Mouse (Mus musculus): ENCODE results near the gene Prss48. TPM values are rescaled to one million over a fixed set of nuclear protein-coding genes. Genes with fewer than 3 reads are reported as not detected.
"Not testable (repeated sequence)": the region's sequence is repeated elsewhere in the genome, so short reads cannot be mapped to it uniquely, and the experiment has no call there.

Prss48 gene
- polyA plus RNA-seq, 1 experiment from 2014 or later: not detected

DNA sequence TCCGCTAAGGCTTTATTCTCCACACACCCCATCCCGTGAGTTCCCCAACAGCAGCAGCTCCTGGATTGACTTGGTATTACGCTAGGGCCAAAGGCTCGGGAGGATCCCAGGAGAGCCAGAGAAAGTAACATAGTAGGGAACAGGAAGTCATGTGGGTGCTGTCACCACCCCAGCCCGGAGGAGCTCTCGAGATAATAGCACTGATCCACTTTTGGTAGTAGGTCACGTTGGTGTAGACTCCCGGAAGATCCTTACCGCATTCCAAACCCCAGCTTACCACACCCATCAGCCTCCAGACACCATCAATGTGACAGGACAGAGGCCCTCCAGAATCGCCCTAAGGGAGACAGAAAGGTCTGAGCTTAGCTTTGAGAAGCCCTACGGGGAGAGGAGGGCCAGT lies 8.5 kb downstream of the Prss48 start:
- H3K36me3 ChIP-seq: no peaks in the 10 kb centered on the region
- no peaks in the 10 kb centered on the region for H3K27me3 ChIP-seq
- ATAC-seq (ENCODE audit: low FRiP score): no peak
- no peak overlapping the region for H3K9ac ChIP-seq
- H3K27ac ChIP-seq: no peak overlapping the region
- no peak overlapping the region for H3K4me3 ChIP-seq
- no peaks in the 10 kb centered on the region for H3K4me1 ChIP-seq
- no peak overlapping the region for H3K4me2 ChIP-seq (replicated peaks)
- no peaks in the 10 kb centered on the region for H3K9me3 ChIP-seq (replicated peaks)
- WGBS: 84% methylated on average over 11 of the region's 11 CpGs

- Histone ChIP-seq H3K36me3 (no peaks in the 10 kb centered on the region), H3K4me3 (no peak overlapping the region), H3K27ac (no peak overlapping the region), H3K9ac (no peak overlapping the region), H3K4me2 (replicated peaks) (no peak overlapping the region), H3K9me3 (replicated peaks) (no peaks in the 10 kb centered on the region), H3K27me3 (no peaks in the 10 kb centered on the region), H3K4me1 (no peaks in the 10 kb centered on the region)
- WGBS: 74% methylated on average over 5 of the region's 5 CpGs
- ATAC-seq (ENCODE audit: low FRiP score): no peak
Observed at GRCm38 (mm10) chr3:85991802-85992156, 10.5 kb downstream of the Prss48 start.

DNA sequence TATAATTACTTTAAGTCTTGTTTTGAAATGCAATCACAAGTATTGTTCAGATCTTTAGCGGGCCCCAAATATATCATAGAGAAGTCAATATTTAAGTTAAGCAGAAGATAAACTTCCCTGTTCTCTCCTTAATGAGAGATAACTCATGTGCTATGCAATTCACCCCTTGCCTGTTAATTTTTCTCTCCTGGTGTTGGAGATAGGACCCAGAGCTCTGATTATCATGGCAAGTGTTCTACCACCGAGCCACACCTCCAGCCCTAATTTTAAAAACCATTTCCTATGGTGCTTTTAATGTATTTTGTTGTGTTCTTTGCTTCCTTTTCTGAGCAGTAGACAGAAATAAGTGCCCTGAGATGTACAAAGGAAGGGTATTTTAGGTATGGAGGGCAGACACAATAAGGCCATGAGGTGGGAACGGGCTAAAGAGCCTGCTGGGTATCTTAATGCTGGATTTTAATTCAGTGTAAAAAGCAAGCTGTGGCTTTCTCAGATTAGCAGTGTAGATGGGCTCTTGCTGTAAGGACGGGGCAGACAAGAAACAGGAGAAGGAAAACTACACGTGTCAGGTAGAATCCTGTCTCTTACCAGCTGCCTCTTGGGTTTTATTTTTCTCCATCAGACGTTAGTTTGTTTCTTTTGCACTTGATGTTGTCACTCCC lies 11.0 kb downstream of the Prss48 start:
- Histone ChIP-seq H3K9ac (no peak overlapping the region), H3K4me2 (replicated peaks) (no peak overlapping the region), H3K4me3 (no peak overlapping the region), H3K4me1 (no peaks in the 10 kb centered on the region), H3K9me3 (replicated peaks) (no peaks in the 10 kb centered on the region), H3K27me3 (no peaks in the 10 kb centered on the region), H3K36me3 (no peaks in the 10 kb centered on the region), H3K27ac (no peak overlapping the region)
- no peak for ATAC-seq (ENCODE audit: low FRiP score)
- WGBS: 80% methylated on average over 6 of the region's 6 CpGs

- no peak overlapping the region for H3K4me2 ChIP-seq (replicated peaks)
- no peak overlapping the region for H3K9ac ChIP-seq
- no peak overlapping the region for H3K27ac ChIP-seq
- no peaks in the 10 kb centered on the region for H3K4me1 ChIP-seq
- H3K36me3 ChIP-seq: no peaks in the 10 kb centered on the region
- H3K4me3 ChIP-seq: no peak overlapping the region
- 85% methylated on average over 2 of the region's 2 CpGs for WGBS
- no peaks in the 10 kb centered on the region for H3K9me3 ChIP-seq (replicated peaks)
- H3K27me3 ChIP-seq: no peaks in the 10 kb centered on the region
- no peak for ATAC-seq (ENCODE audit: low FRiP score)
Observed at GRCm38 (mm10) chr3:85987225-85987624, 15.1 kb downstream of the Prss48 start.

GRCm38 (mm10) chr3:85984537-85984936 lies 17.8 kb downstream of the Prss48 start:
- Histone ChIP-seq H3K9me3 (replicated peaks) (no peaks in the 10 kb centered on the region), H3K36me3 (no peaks in the 10 kb centered on the region), H3K4me2 (replicated peaks) (no peak overlapping the region), H3K4me3 (no peak overlapping the region), H3K27ac (no peak overlapping the region), H3K4me1 (no peaks in the 10 kb centered on the region), H3K9ac (no peak overlapping the region), H3K27me3 (no peaks in the 10 kb centered on the region)
- WGBS: 90% methylated on average over 6 of the region's 6 CpGs
- no peak for ATAC-seq (ENCODE audit: low FRiP score)

DNA sequence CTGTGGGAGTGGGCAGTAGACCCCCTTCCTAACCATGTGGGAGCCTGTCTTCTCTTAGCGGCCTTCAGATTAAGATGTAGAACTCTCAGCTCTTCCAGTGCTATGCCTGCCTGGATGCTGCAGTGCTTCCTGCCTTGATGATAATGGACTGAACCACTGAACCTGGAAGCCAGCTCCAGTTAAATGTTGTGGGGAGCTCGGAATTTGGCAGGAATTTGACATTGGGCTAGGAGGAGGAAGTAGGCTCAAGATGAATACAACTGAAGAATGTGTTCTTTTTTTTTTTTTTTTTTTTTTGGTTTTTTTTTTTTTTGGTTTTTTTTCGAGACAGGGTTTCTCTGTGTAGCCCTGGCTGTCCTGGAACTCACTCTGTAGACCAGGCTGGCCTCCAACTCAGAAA lies 20.5 kb downstream of the Prss48 start:
- H3K36me3 ChIP-seq; H3K27ac ChIP-seq; ATAC-seq (ENCODE audit: low FRiP score); H3K27me3 ChIP-seq; H3K4me1 ChIP-seq; H3K9me3 ChIP-seq (replicated peaks); H3K4me2 ChIP-seq (replicated peaks); H3K4me3 ChIP-seq; H3K9ac ChIP-seq: not testable (repeated sequence)
- WGBS: 97% methylated on average over 3 of the region's 3 CpGs

DNA sequence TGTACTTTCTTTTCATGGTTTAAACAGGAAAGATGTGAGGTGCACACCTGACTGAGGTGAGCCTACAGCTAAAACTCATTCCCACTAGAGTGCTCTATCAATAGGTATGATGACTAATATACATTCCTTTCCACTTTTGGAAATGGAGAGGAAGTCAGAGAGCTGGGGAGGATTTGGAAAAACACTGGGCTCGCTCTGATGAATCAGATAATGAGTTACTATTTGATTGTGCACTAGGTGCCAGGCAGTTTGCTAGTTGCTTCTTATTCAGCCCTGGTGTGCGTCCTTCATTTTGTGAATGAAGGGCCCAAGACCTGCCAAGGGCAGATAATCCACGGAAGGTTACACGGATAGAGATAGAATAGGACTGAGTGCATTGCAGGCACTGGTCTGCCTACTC lies 22.3 kb downstream of the Prss48 start:
- Histone ChIP-seq H3K9ac (no peak overlapping the region), H3K4me2 (replicated peaks) (no peak overlapping the region), H3K36me3 (no peaks in the 10 kb centered on the region), H3K4me3 (no peak overlapping the region), H3K4me1 (no peaks in the 10 kb centered on the region), H3K27ac (no peak overlapping the region), H3K9me3 (replicated peaks) (no peaks in the 10 kb centered on the region), H3K27me3 (no peaks in the 10 kb centered on the region)
- WGBS: 98% methylated on average over 4 of the region's 4 CpGs
- ATAC-seq (ENCODE audit: low FRiP score): no peak

- H3K4me2 ChIP-seq (replicated peaks): no peak overlapping the region
- H3K9ac ChIP-seq: no peak overlapping the region
- no peaks in the 10 kb centered on the region for H3K9me3 ChIP-seq (replicated peaks)
- H3K27ac ChIP-seq: no peak overlapping the region
- ATAC-seq (ENCODE audit: low FRiP score): no peak
- peaks cover 7% of the 10 kb centered on the region for H3K4me1 ChIP-seq
- 75% methylated on average over 4 of the region's 4 CpGs for WGBS
- no peaks in the 10 kb centered on the region; the same call in 1 of the 2 replicates for H3K27me3 ChIP-seq
- H3K4me3 ChIP-seq: no peak overlapping the region
- no peaks in the 10 kb centered on the region for H3K36me3 ChIP-seq
Observed at GRCm38 (mm10) chr3:85974451-85974850, 27.8 kb downstream of the Prss48 start.

- Histone ChIP-seq H3K4me1 (peaks cover 7% of the 10 kb centered on the region), H3K36me3 (no peaks in the 10 kb centered on the region), H3K27me3 (no peaks in the 10 kb centered on the region; the same call in 1 of the 2 replicates), H3K27ac (no peak overlapping the region), H3K9me3 (replicated peaks) (no peaks in the 10 kb centered on the region), H3K4me3 (no peak overlapping the region), H3K4me2 (replicated peaks) (no peak overlapping the region), H3K9ac (no peak overlapping the region)
- whole genome bisulfite sequencing: 92% methylated on average over 10 of the region's 10 CpGs
- ATAC-seq (ENCODE audit: low FRiP score): no peak
Observed at GRCm38 (mm10) chr3:85973376-85974140, 28.7 kb downstream of the Prss48 start.

DNA sequence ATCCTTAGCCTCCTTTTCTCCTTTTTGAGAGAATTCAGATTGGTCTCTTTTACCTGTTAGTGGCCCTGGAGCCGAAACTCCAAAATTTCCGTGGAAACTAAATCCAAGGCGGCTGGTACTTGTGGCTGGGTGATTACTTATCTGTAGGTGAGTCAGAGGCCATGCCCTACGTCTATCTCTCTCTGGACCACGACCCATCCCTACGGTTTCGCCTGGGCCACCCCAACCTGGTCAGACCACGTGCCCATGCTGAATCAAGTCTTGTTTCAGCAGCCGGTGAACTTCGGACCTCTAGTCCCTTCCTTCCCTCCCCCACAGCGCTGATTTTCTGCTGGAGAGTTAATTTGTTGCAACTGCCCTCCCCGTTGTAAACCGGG lies 30.7 kb downstream of the Prss48 start:
- Histone ChIP-seq H3K27me3 (no peaks in the 10 kb centered on the region; the same call in 1 of the 2 replicates), H3K27ac (no peak overlapping the region), H3K4me3 (peak overlapping the region; percentile 86), H3K36me3 (no peaks in the 10 kb centered on the region), H3K9ac (peak overlapping the region; percentile 91), H3K4me2 (replicated peaks) (peak overlapping the region; percentile 88), H3K9me3 (replicated peaks) (no peaks in the 10 kb centered on the region), H3K4me1 (peaks cover 7% of the 10 kb centered on the region)
- ATAC-seq (ENCODE audit: low FRiP score): peak; percentile 46
- WGBS: under 1% methylated on average over 13 of the region's 13 CpGs

DNA sequence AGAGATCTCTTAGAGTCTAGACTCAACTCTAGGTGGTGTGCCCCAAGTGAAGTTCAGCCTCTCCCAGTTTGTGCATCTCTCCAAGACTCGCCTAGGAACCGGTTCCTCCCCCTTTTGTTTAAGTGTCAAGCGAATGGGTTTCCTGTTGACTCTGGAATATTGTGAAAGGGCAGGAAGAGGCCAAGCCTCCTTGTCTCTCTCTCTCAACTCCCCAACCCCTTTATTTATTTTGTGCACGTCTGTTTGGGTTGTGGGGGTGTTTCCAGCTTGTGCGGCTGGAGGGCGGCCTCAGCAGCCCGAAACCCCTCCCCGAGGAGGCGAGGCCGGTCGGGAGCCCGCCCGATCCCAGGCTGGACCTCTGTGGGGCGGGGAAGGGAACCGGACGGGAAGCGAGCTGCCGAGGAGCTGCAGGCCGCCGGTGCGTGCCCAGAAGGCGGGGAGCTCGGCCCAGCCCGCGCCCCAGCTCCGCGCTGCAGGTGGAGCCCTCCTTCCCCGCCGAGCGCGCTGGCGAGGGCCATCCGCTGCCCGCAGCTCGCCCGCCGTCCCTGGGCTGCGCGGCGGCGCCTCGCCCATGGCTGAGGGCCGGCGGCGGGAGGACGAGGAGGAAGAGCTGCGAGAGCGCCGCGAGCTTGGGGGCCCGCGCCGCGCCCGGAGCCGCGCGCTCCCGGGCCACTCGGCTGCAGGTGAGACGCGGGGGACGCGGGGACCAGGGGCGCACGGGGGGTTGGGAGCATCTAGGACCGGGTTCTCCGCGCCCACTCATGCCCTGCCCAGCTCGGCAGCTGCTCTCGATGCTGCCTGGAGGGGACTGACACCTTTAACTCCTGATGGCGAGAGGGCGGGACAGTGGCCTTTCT lies 31.3 kb downstream of the Prss48 start, which contains the start of gene Sh3d19:
TSS of gene Sh3d19 (plus strand) at position 368 of the 857 bp plus-strand sequence.
- Histone ChIP-seq H3K27ac (peak within 1 kb of the TSS; percentile 60; the same call in 1 of the 2 replicates), H3K4me3 (peak within 1 kb of the TSS; percentile 86), H3K4me2 (replicated peaks) (peak within 1 kb of the TSS; percentile 88), H3K4me1 (peaks cover 7% of the 10 kb centered on the region), H3K9ac (peak within 1 kb of the TSS; percentile 91), H3K27me3 (no peaks in the 10 kb centered on the region; the same call in 1 of the 2 replicates), H3K9me3 (replicated peaks) (no peaks in the 10 kb centered on the region), H3K36me3 (no peaks in the 10 kb centered on the region)
- peak; percentile 90 for ATAC-seq (ENCODE audit: low FRiP score)
- under 1% methylated on average over 48 of the region's 73 CpGs for WGBS

DNA sequence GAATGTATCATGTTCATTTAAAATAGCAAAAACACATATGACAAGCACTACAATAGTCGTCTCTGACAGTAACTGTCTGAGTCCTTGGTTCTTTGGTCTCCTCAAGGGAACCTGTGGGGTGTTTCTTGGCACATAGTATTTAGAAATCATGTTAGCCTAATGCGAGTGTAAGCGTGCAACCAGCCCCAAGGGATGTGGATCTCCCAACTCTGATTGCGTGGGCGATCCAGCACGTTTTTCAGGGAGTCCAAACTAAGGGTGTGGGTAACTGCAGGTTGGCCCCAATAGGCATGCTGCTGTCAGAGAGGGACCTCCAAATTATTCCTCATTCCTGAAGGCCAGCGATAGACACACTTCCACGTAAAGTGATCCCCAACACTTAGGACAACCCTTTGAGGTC lies 33.3 kb downstream of the Prss48 start:
- 85% methylated on average over 8 of the region's 8 CpGs for WGBS
- no peaks in the 10 kb centered on the region; the same call in 1 of the 2 replicates for H3K27me3 ChIP-seq
- no peak for ATAC-seq (ENCODE audit: low FRiP score)
- H3K4me3 ChIP-seq: no peak overlapping the region
- H3K9me3 ChIP-seq (replicated peaks): no peaks in the 10 kb centered on the region
- H3K4me1 ChIP-seq: peaks cover 7% of the 10 kb centered on the region
- no peak overlapping the region for H3K27ac ChIP-seq
- no peak overlapping the region for H3K9ac ChIP-seq
- H3K4me2 ChIP-seq (replicated peaks): no peak overlapping the region
- no peaks in the 10 kb centered on the region for H3K36me3 ChIP-seq
